Mouse (Mus musculus) bone marrow macrophage, adult 2 months (primary cell): Measurements from ENCODE around the gene 1110017D15Rik.

Experiments used
- CTCF ChIP-seq: IDR thresholded peaks from 2 replicates; pipeline ENCODE4 v1.5.1; 2012; ENCODE audit warnings: low read depth, mild to moderate bottlenecking, low read length, moderate library complexity
- POLR2A ChIP-seq: IDR thresholded peaks from 2 replicates; pipeline ENCODE4 v1.6.1; 2012; ENCODE audit warnings: mild to moderate bottlenecking, low read depth, low read length, borderline replicate concordance

- TF ChIP-seq CTCF: no peak
- no peak for TF ChIP-seq POLR2A
These were observed 35.5 kb downstream of the 1110017D15Rik start for GRCm38 (mm10) chr4:41481601-41482017.
